Mouse (Mus musculus) gastrocnemius, adult 2 months (tissue): Measurements from ENCODE around the gene Tdrd7. TPM values are rescaled to one million over a fixed set of nuclear protein-coding genes. Genes with fewer than 3 reads are reported as not detected.

Experiments
- DNase-seq: peaks from one replicate; pipeline ENCODE4 v3.0.0; 2022
- H3K27ac ChIP-seq: fragments of 200-600 bp; 2 replicates; pipeline ENCODE4 v1.8.1; 2022; ENCODE audit warnings: mild to moderate bottlenecking
- H3K4me3 ChIP-seq: fragments of 200-600 bp; 2 replicates; pipeline ENCODE4 v1.8.1; 2022; ENCODE audit warnings: mild to moderate bottlenecking, moderate library complexity
- CTCF ChIP-seq: fragments of 200-600 bp; IDR thresholded peaks from 2 replicates; pipeline ENCODE4 v1.8.1; 2022; ENCODE audit warnings: antibody characterized with exemption, mild to moderate bottlenecking, moderate library complexity
- intact Hi-C: fragments of 180-260 bp; cut with DNase I; formaldehyde crosslinking; loops from one replicate; pipeline ENCODE4 v1.15.1; 2025
- total RNA-seq, 2 experiments: library from RNA; stranded (reverse); gene quantifications; 2 replicates each; pipeline ENCODE4 v1.2.3; 2021

Tdrd7 gene
- total RNA-seq, 2 experiments from 2014 or later, result 8.8 to 9.3 TPM

DNA sequence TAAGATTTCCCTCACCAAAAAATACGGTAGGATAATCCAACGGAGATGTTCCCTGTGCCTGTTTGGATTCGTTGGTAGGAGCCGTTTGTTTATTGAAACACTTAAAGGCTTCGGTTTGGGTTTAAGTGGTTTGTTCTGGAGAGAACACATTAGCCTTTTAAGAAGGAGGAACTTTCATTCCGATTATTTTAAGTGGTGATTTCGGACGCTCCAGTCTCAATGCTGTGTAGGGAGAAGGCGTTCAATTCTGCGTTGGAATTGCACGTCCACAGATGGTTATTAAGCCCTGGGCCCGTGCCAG is 73.4 kb downstream of the Tdrd7 start:
- peak overlapping the region; percentile 99 for H3K27ac ChIP-seq
- intact Hi-C loops, result loop anchor here (5.0 to 10.0 kb wide), 4 partner anchors 64 to 504 kb away; partner anchors contain the start of gene Shb
- no peak for TF ChIP-seq CTCF

DNA sequence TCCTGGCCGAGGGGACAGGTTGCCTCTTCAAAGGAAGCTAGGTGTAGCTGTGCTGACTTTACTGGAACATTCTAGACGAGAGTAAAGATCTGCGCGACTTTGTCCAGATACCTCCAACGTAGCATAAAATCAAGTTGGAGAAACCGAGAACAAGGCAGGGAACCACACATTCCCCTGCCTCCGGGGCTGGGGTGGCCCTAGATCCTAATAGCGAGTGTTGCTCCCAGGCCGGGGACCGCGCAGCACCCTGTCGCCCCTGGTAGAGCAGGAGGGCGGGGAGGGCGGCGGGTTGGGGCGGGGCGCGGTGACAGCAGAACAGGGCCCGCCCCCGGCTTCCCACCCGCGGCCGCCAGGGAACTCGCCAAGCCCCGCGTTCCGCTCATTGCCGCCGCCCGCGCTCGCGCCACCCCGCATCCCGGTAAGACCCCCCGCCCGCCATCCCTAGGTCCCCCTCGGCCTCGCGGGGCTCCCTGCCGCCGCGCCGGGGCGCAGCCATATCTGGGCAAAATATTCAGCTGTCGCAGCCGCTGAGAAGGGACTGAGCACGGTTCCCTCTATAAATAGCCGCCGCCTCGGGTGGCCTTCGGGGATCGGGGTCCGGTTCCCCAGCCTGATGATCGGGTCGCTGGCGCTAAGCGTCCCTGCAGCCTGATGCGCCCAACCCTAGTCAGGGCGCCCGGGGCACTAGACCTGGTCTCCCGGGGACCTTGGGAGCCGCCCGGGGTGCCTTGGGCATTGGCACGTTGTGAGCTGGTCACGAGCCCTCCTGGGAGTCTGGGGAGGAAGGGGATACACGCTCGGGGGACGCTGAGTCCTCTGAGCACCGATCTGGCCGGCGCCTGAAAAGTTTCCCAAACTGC is 74.0 kb downstream of the Tdrd7 start, which contains the start of gene Tmod1:
Gene Tmod1 (plus strand): TSS at position 44 of the 860 bp plus-strand sequence.
- peak; percentile 90 for DNase-seq
- Histone ChIP-seq H3K27ac (peak within 1 kb of the TSS; percentile 99), H3K4me3 (peak within 1 kb of the TSS; percentile 94)
- intact Hi-C loops, result loop anchor here (5.0 to 10.0 kb wide), 4 partner anchors 63 to 504 kb away; partner anchors contain the start of gene Shb
- peak; percentile 48 for TF ChIP-seq CTCF

More for the DNA sequence above, 73.4 kb downstream of the Tdrd7 start:
- peak; percentile 75 for DNase-seq
- H3K4me3 ChIP-seq, result peak overlapping the region; percentile 94

DNA sequence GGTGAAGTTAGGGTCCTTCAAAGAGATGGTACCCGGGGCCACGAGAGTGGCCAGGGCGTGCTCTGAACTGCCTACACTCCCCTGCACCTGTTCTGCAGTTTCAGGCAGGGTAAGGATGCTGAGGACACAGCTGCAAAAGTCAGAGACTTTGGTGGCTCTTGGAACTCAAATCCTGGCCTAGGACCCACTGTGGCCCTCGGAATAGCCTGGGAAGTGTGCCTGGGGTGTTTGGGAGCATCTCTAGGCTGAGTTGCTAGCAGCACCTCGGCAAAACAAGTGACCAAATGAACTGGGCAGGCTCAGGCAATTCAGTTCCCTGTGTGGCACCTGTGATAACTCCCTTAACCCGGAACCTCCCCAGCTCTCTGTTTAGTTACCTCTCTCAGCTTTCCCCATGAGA is 74.8 kb downstream of the Tdrd7 start:
- peak; percentile 65 for DNase-seq
- intact Hi-C loops, result loop anchor here (2.0 to 10.0 kb wide), 5 partner anchors 25 to 505 kb away; partner anchors contain the start of gene Shb
- Histone ChIP-seq H3K27ac (peak overlapping the region; percentile 99), H3K4me3 (peak overlapping the region; percentile 94)
- TF ChIP-seq CTCF, result no peak

DNA sequence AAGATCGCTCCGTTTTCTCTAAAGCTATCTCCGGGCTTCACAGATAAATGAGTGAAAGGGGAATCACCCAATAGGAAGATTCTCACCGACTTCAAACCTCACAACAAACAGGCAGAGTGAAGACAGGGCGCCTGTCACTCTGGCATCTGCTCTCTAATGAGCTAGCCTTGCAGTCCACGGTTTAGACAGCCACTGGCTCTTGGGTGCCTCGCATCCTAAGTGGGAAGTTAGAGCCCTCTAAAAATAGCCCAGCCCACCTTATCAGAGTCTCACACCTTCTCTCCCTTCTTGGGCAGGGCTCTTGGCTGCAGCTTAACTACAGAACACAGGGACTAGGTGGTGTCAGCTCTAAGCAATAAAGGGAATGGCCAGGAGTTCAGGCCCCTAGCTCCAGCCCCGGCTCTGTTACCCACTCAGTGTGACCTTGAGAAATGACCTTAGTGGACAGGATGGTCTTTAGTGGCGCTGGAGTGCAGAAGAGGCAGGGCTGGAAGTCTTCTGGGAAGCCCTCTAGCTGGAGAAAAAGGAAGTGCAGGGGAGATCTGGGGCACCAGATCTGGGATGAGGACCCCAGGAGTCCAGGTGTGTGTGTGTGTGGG is 75.6 kb downstream of the Tdrd7 start:
- TF ChIP-seq CTCF, result peak; percentile 60
- intact Hi-C loops, result loop anchor here (2.0 kb wide), 1 partner anchor 24 kb away; no protein-coding TSS in a partner anchor
- H3K27ac ChIP-seq, result peak overlapping the region; percentile 99
- peak; percentile 49 for DNase-seq
- H3K4me3 ChIP-seq, result peak overlapping the region; percentile 94

DNA sequence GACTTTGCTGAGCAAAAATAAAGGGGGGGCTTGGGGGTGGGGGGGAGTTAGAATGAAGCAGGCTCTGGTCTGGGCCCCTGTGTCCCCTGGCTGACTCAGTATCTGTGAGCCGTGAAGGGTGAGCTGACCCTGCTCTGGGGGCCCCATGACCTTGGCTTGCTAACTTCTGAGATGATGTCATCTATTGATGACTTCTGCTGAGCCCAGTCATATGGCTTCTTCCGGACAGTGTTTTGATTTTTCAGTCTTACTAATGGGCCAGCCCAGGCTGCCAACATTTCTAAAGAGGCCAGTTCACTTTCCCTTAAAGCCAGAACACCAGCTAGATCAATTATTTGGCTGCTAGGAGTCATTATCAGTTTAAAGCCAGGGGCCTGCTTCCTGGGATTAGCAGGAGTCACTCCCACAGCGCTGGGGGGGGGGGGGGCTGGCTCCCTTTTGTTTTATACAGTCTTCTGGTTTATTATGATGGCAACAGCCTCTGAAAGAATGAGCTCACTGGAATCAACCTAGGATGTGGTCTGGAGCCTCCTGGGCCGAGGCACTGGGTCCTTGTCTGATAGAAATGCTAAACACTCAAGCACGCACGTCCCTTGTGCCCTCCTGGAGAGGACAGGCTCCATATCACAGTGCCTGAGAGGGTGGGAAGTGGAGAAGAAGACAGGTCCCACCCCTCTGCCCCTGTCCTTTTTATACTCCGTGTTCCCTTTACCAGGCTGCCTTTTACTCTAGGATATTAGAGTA is 76.8 kb downstream of the Tdrd7 start:
- intact Hi-C loops, result loop anchor here (2.0 kb wide), 1 partner anchor 23 kb away; no protein-coding TSS in a partner anchor
- peak overlapping the region; percentile 94 for H3K4me3 ChIP-seq
- no peak for DNase-seq
- no peak for TF ChIP-seq CTCF
- H3K27ac ChIP-seq, result peak overlapping the region; percentile 99

DNA sequence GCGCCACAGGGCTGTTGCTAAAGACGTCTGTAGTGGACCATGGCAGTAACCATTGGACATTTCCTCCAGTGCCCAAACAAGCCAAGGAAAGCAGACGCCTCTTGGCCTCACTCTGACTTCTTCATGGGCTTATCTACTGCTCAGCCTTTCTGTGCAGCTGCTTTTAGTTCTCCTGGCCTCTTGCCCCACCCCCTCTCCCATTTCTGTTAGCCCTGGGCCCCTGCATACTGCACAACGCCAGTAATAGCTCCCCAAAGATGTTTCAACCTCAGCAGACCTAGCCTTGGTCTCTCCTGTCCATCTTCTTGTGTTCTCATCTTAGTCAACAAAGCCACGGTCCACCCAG is 77.3 kb downstream of the Tdrd7 start:
- Histone ChIP-seq H3K27ac (peak overlapping the region; percentile 99), H3K4me3 (peak overlapping the region; percentile 28)
- peak; percentile 77 for DNase-seq
- intact Hi-C loops, result no loop called here
- TF ChIP-seq CTCF, result no peak

DNA sequence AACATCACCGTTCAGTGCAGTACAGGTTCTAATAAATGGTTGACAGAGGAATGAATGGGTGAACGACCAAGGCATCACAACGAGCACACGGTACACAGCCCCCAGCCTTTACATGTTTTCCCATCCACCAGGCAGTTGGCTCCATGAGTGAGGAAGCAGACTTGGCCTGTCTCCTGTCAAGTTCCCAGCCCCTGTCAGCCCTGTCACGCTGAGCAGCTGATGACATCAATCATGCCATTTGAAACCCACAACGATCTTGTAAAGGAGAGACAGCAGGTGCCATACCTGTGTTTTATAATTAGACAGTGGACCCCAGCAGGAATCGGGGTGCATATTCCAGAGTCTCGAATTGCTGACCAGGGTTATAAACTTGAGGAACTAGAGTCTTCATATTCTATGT is 78.2 kb downstream of the Tdrd7 start:
- Histone ChIP-seq H3K4me3 (peak overlapping the region; percentile 28), H3K27ac (peak overlapping the region; percentile 99)
- intact Hi-C loops, result no loop called here
- DNase-seq, result peak; percentile 58
- TF ChIP-seq CTCF, result no peak

DNA sequence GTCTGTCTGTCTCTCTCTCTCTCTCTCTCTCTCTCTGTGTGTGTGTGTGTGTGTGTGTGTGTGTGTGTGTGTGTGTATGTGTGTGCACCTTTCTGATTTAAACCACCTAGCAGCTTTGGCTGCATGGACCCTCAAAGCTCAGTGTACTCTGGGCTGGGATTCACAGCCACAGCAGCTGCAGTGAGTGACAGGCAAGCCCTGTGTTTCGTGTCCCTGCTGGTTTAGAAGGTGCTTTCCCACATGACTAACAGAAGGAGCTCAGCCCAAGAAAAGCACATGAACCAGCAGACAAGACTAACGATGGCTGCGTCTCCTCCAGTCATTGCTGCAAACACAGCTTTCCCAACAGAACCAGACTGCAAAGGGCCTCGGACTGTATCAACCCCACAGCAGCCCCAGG is 82.8 kb downstream of the Tdrd7 start:
- Histone ChIP-seq H3K27ac (peak overlapping the region; percentile 76), H3K4me3 (no peak overlapping the region)
- intact Hi-C loops, result no loop called here
- DNase-seq, result no peak
- no peak for TF ChIP-seq CTCF

DNA sequence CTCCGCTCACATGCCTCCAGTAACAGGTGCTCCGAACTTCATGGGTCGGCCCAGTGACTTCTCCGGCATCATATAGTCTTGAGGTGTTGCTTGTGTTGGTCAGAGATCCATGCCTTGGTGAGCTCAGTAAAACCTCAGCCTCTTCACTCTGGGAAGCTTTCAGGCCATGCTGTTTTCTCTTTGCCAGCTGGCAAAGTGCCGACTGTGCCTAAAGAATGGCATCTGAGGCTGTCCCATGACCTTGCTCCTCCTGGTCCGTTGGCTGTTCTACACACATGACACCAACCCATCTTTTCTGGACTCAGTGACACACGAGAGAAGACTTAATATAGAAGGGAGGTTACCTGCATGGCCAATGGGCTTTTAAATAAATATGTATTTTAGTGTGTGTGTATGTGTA is 83.3 kb downstream of the Tdrd7 start:
- H3K27ac ChIP-seq, result peak overlapping the region; percentile 76
- TF ChIP-seq CTCF, result no peak
- no peak overlapping the region for H3K4me3 ChIP-seq
- intact Hi-C loops, result no loop called here
- DNase-seq, result no peak

DNA sequence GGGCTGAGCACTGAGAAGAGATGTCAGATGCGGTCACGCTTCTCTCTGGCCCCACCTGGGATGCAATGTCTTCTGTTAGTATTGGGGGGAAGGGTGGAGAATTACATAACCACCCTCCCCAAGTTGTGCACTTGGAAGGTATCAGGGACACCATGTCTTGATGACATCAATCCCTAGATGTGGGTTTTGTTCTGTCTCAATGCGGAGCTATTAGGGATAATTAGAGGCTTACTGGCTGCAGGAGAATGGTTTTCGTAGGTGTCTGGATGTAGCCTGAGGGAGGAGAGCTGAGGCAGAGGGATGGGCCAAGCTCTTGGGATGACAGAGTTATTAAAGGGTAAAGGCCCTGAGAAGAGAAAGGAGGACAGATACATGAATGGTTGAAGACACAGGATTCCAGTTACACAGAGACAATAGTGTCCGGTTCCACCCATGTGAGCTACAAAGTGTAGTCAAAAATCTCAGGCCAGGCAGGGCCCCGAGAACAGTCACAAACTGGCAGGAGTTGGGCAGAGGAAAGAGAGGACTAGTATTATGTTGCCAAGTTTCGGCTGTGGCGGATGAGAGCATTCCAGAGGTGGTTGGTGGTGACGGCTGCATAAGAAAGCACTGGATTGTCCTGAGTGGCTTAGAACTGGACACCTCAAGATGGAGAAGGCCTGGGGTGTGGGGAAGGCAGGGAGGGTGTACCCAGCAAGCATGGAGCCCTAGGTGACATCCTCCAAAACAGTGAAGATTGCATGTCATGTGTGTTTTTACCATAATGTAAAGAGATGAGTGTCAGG is 88.4 kb downstream of the Tdrd7 start:
- DNase-seq, result no peak
- TF ChIP-seq CTCF, result no peak
- Histone ChIP-seq H3K4me3 (no peak overlapping the region), H3K27ac (peak overlapping the region; percentile 78)
- intact Hi-C loops, result no loop called here

DNA sequence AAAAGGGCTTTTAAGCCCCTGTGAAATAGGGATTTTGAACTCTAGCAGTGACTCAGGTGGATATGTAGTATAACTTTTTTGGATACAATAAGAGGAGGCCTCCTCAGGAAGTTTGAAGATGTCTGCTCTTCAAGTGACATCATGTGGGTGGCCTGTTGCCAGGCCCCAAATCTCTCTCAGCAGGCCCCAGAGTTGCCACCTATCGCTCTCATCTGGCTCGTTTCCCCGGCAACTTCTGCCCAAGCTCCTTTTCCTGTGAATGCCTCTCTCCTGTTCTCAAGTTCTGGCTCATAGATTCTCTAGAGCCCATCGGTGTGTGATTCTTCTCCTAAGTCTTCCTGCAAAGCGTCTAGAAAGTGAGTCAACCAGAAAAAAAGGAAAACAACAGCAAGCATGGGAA is 91.0 kb downstream of the Tdrd7 start:
- DNase-seq, result no peak
- Histone ChIP-seq H3K27ac (peak overlapping the region; percentile 78), H3K4me3 (no peak overlapping the region)
- no peak for TF ChIP-seq CTCF
- intact Hi-C loops, result no loop called here
